21 mouse cellular contexts compared by ENCODE assay signal in genomic region chr11:95093077-95093476, GRCm38 (mm10). TPM values are rescaled to one million over a fixed set of nuclear protein-coding genes. Genes with fewer than 3 reads are reported as not detected.
"Had no signal": no experiment of that assay in that cellular context is flagged by ENCODE, and none has a peak within 500 bp of the region (broad histone marks: within the 10 kb centered on the region; RNA-seq: fewer than 3 reads in every experiment).

No protein-coding gene starts in this region.

- H3K4me2 ChIP-seq: kidney, embryonic 15.5 days; midbrain, embryonic 12.5 days; midbrain, embryonic 15.5 days; neural tube, embryonic 12.5 days; neural tube, embryonic 15.5 days had no signal

- H3K4me3 ChIP-seq: kidney, embryonic 15.5 days; left cerebral cortex, adult 2 months; midbrain, embryonic 12.5 days; midbrain, embryonic 15.5 days; neural tube, embryonic 12.5 days; neural tube, embryonic 15.5 days had no signal

- H3K36me3 ChIP-seq: kidney, embryonic 15.5 days; midbrain, embryonic 12.5 days; midbrain, embryonic 15.5 days; neural tube, embryonic 12.5 days; neural tube, embryonic 15.5 days had no signal

- ATAC-seq: midbrain, embryonic 15.5 days had no signal

- H3K9me3 ChIP-seq: kidney, embryonic 15.5 days; midbrain, embryonic 12.5 days; midbrain, embryonic 15.5 days; neural tube, embryonic 12.5 days; neural tube, embryonic 15.5 days had no signal

- H3K27me3 ChIP-seq: kidney, embryonic 15.5 days; midbrain, embryonic 12.5 days; midbrain, embryonic 15.5 days; neural tube, embryonic 12.5 days; neural tube, embryonic 15.5 days had no signal

- H3K9ac ChIP-seq: kidney, embryonic 15.5 days; liver, embryonic 14.5 days; midbrain, embryonic 12.5 days; midbrain, embryonic 15.5 days; neural tube, embryonic 12.5 days; neural tube, embryonic 15.5 days had no signal

- H3K27ac ChIP-seq: kidney, embryonic 15.5 days; left cerebral cortex, adult 2 months; liver, embryonic 14.5 days; macrophage; midbrain, embryonic 12.5 days; midbrain, embryonic 15.5 days; neural tube, embryonic 12.5 days; neural tube, embryonic 15.5 days had no signal

- DNase-seq: kidney, adult 8-10 months; kidney, postnatal 10 days; kidney, postnatal 36 days; layer of hippocampus, postnatal 36 days; lung, adult 18-20 months; thymus, postnatal 25 days had no signal

RNA-seq across cellular contexts. Expression of gene Dlx3, which starts 26.8 kb away (rescaled TPM):
- total RNA-seq: layer of hippocampus, postnatal 10 days; layer of hippocampus, postnatal 36 days; left cerebral cortex, adult 2 months; left cerebral cortex, postnatal 10 days; left cerebral cortex, postnatal 36 days; liver, adult 2 months had no signal
- polyA plus RNA-seq: liver, adult 2 months; macrophage; spleen, adult 2 months had no signal

RNA-seq across cellular contexts. Expression of gene Dlx4, which starts 53.0 kb away (rescaled TPM):
- total RNA-seq: layer of hippocampus, postnatal 36 days; left cerebral cortex, adult 2 months; left cerebral cortex, postnatal 10 days; left cerebral cortex, postnatal 36 days; liver, adult 2 months; megakaryocyte, adult 5-6 weeks had no signal
- polyA plus RNA-seq: kidney, embryonic 15.5 days; macrophage; midbrain, embryonic 12.5 days; midbrain, embryonic 15.5 days; neural tube, embryonic 15.5 days; small intestine, adult 2 months; spleen, adult 2 months had no signal
